Mouse (Mus musculus): ENCODE data around the gene Arhgap4. TPM values are rescaled to one million over a fixed set of nuclear protein-coding genes. Genes with fewer than 3 reads are reported as not detected.

Arhgap4 gene
- total RNA-seq, 2 experiments from 2014 or later: 4.1 to 5.0 TPM

DNA sequence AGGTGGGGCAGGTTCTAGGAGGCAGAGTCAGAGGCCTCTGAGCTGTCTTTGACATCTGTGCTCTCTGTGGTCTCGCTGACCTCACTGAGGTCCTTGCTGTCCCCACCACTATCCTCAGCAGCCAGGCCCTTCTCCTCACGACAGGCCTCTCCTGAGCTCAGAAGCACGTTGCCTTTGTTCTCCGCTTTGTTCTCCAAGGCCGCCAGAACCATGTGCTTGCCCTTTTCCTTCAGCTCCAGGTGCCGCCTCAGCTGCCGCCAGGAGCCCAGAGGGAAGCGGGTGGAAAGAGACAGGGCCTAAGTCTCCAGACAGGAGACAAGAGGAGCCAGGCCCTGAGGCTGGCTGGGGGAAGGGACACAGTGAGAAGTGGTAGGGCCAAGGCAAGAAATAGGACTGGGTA is 4.7 kb downstream of the Arhgap4 start:
- DNase-seq (ENCODE audit: low spot score in 2 of 2): no peak

DNA sequence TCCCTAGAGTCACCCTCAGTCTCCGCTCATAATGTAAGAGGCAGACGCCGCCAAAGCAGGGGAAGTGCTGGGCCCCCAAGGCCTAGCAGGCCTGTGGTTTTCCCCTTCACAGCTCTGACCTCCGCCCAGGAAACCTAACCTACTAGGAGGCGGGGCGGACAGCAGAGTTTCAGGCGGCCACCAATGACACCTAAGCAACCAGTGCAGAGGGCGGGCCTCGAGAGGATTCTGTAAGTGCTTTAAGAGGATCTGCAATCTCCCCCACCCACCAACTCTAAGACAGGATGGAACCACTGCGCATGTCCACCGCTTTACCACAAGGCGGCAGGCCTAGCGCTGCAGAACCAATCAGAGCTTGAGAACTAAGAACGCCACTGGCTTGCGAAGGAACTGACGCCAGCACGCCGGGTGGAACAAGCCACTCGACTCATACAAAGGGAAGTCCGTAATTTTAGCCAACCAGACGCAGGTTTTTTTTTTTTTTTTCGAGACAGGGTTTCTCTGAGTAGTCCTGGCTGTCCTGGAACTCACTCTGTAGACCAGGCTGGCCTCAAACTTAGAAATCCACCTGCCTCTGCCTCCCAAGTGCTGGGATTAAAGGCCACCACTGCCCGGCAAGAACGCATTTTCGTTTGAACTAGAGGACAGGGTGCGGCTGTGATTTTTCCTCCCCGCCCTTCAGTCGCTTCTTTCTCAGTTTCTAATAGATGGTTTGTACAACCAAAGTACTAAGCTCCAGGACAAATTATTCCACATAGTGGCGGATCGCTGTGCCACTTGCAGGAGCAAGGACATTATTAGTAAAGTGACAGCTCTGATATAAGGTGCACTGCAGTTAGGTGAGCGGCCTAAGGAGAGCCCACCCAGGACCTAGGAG is 6.6 kb downstream of the Arhgap4 start:
- peak; percentile 80 to 89 for DNase-seq (ENCODE audit: low spot score in 2 of 2)

DNA sequence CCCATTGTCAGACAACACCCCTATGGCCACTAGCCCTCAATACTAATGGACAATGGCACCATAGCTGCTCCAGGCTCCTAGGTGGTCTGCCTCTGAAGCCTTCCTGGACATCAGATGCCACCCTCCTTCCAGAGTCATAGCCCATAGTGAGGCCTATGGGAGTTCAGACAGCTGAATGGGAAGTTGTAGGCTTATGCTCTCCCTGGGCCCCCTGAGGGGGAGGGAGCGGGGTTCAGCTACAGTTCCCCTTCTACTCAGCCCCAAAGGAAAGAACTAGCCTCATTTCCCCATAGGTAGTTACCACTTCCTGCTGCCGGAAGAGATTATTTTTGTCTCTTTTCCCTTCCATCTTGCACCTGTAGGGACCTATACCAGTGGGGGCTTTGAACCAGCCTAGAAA is 10.1 kb downstream of the Arhgap4 start:
- no peak for DNase-seq (ENCODE audit: low spot score in 2 of 2)

DNA sequence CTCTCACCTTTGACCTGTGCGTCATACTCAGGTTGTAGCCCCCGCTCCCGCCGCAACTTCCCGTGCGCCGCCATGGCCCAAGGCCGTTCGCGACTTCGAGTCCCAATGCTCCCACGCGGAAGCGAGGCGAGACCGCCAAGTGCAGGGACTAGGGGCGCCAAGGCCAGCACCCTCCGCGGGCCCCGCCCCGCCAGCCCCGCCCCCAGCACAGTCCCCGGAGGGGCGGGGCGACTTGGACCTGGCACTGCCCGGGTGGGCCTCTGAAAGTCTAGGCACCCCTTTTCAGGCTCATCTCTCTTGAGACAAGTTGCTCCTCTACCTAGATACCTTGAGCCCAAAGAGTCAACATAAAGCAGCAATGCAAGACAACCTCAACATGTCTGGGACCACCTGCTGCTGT is 10.5 kb downstream of the Arhgap4 start:
- DNase-seq (ENCODE audit: low spot score in 2 of 2): no peak

DNA sequence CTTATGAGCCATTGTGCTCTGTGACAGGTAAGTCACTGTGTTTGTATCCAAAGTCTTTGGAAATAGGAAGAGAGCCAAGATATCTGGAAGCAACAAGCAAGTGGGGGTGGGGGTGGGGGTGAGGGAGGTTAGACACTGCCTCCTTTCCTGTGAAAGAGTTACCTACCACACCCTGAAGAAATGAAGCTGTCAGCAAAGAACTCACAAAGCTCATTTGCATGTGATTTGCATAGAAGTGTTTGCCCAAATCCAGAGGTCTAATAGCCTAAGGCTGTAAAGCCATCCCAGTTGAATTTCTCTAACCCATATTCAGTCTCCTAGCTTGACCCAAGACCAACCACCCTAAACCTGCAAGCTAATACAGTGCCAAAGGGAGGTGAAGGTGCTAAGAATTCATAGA is 11.2 kb downstream of the Arhgap4 start:
- DNase-seq (ENCODE audit: low spot score in 2 of 2): no peak

DNA sequence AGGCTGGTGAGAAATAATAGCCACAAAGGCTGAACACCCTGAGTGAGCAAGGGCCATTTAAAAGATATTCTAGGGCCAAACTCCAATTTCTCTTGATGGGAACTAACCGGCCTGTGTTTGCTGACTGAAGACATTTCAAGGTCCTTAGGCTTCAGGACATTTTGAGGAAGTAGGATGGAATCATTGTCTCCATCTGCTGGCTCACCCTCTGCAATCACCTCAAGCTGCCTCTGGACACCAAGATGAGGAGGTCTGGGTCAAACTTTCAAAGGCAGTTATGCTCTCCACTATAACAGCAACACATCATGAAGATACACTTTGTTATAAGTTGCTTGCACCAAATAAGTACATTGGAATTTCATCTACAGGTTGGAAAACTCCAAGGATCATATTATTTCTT is 11.6 kb downstream of the Arhgap4 start:
- no peak for DNase-seq (ENCODE audit: low spot score in 2 of 2)

DNA sequence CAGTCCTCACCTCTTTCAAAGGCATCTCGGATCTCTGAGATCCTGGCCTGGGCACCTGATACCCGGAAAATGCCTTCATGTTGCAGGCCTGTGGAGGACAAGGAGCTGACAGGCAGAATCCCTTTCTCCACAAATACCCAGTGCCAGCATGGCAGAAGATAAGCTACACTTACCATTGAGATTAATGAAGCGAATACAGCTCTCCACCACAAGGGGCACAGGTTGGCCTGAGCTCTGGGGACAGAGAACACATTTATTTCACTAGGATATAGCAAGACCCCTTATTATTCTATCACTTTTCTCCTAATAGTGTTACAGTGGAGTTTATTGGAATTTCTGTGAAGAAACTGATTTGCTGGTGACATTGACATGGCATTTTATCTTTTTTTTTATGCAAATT is 23.7 kb downstream of the Arhgap4 start:
- no peak for DNase-seq (ENCODE audit: low spot score in 2 of 2)

DNA sequence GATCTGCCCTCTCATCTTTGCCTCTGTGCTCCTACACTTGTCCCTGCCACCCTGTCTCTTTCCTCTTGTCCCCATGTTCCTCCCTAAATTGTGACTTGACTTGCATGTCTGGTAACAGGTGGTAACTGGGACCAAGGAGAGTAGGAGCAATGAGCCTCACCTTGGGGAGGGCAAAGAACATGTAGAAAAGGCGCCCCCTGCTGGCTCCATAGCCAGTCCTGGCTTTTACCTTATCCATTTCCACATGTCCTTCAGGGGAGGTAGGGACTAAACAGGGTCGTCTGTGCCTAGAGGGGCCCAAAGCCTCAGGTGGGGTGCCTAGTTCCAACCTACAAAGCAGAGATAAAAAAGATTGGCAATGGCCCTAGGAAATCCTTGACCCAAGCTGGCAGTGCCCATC is 26.0 kb downstream of the Arhgap4 start, which contains the start of gene L1cam:
TSS of gene L1cam (minus strand) at position 387 of the 400 bp plus-strand sequence.
- DNase-seq (ENCODE audit: low spot score in 2 of 2): no peak

DNA sequence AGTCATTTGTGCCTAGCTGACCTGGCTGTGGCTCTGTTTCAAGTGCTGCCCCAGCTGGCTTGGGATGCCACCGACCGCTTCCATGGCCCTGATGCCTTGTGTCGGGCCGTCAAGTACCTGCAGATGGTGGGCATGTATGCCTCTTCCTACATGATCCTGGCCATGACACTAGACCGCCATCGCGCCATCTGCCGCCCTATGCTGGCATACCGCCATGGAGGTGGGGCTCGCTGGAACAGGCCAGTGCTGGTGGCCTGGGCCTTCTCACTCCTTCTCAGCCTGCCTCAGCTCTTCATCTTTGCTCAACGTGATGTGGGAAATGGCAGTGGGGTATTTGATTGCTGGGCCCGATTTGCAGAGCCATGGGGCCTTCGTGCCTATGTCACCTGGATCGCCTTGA is 28.8 kb downstream of the Arhgap4 start:
- no peak for DNase-seq (ENCODE audit: low spot score in 2 of 2)

DNA sequence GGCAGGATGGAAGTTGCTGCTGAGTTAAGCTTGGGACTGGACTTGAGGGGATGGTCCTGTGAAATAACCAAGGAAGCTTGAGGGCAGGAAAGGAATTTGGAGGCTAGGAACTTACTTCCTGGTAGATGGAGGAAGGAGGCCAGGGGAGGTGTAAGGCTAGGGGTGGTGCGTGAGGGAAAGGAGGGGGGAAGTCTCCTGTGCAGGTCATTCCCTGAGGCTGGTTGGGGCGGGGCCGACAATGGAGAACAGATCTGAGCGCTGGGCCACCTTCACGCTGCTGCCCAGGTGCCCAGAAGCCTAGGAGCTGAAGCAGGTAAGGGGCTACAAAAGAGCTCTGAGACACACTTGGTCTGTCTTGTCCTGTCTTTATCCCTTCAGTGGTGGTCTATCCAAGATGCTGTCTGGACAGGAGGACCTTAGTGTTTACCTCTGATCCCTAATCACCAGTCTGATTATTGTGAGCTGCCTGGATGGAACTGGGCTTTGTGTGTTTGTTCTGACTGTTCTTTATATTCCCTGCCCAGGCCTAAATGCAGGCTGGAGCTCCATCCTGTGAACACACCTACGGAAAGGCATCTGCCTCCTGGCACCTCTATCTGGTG is 30.0 kb downstream of the Arhgap4 start, which contains the start of gene Avpr2:
TSS of gene Avpr2 (plus strand) at position 552 of the 602 bp plus-strand sequence.
- DNase-seq (ENCODE audit: low spot score in 2 of 2): no peak

DNA sequence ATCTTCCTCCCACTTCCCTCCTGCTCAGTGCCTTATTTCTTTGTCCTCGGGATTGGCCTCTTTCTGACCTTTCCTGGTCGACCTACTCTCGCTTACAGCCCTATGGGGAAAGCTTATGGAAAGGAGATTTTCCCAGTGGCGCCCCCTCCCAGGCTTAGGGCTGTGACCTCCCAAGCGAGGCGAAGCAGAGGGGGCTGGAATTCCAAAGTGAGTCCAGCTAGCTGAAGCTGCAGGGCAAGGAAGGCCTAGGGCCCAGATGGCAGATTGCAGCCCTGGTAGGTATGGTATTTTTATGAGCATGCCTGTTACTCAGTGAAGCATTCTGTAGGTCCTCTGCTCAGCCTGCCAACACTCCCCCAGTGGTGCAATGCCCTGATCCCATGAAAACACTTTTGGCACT is 40.2 kb downstream of the Arhgap4 start:
- no peak for DNase-seq (ENCODE audit: low spot score in 2 of 2)

DNA sequence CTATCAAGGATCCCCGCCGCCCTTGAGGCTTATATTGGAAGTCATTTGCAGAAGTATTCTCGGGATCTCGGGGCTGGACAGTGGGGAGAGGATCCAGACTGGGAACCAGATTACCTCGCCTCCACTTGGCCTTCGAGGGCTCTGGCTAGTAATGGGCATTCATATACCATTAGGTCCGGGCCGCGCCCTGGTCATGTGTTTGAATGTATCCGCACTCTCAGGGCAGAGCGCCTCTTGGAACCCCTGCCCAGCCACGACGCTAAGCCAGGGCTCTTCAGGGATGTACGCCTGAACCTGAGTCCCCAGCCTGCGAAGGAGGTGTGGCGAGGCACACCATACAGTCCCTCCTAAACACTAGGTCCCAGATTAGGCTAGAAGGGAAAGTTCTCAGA is 40.6 kb downstream of the Arhgap4 start:
- DNase-seq (ENCODE audit: low spot score in 2 of 2): no peak

DNA sequence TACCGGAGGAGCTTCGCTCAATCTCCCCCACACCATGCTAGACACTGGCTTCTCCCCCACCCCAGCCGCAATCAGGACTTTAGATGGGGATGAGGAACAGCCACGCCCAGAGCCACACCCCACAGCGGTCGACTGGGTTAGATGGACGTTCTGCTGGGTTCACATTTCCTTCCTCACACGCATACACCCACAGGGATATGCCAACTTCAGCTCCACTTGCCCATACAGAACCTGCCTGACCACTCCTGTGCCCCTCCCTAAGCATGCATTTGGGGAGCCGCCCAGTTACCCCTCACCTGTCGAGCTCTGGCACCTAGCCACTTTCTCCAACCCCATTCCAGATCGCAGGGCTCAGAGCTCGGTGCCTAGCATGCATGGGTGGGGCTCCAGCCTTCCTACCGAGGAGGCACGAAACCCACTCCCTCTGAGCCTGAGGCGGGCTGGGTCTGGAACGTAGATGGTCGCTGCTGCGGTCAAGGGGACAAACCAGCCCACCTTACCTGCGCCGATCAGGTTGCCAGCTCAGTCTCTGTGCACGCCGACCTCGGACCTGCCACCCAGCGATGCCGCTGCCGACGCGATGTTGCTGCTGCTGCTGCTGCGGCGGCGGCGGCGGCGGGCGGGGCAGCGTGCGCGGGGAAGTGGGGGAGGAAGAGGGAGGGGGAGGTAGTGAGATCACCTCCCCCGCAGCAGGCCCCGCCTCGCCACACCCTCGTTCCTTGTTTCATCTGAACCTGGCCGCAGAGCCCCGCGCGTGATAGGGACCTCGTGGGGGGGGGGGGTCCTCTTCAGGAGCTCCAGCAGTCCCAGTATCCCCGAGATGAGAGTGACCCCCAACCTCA is 41.3 kb downstream of the Arhgap4 start:
- no peak for DNase-seq (ENCODE audit: low spot score in 2 of 2)

DNA sequence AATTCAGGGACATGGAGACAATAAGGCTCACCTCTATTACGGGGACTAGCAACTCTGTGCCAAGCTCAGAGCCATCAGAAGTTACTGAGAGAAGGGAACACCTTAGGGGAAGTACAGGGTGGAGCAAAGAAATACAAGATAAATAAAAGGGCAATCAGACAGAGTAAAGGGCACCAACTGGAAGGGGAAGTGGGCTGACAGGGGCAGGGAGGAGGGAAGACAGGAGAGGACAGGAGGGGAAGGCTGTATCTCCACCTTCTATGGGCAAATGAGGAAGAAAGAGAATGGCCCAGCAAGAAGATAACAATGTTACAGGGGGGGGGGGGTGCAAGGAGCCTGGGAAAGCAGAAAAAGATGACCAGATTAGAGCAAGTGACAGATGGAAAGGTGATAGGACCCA is 44.7 kb downstream of the Arhgap4 start:
- DNase-seq (ENCODE audit: low spot score in 2 of 2): no peak

DNA sequence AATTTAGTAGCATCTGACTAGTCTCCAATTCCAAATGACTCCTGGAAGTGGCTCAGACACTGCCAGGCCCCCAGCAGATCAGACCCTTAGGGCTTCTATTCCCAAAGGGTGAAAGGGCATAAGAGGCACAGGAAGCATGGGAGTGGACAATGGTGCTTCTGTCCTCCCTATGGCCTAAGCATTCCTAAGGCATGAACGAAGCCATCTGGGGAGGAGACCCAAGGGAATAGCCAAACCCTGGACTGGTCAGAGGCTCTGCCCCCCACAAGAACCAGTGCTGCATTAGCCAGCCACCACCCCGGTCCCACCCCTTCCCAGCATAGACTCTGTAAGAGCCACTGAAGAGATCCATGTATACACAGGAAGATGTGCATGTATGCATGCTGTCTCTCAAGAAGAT is 45.8 kb downstream of the Arhgap4 start:
- DNase-seq (ENCODE audit: low spot score in 2 of 2): no peak

DNA sequence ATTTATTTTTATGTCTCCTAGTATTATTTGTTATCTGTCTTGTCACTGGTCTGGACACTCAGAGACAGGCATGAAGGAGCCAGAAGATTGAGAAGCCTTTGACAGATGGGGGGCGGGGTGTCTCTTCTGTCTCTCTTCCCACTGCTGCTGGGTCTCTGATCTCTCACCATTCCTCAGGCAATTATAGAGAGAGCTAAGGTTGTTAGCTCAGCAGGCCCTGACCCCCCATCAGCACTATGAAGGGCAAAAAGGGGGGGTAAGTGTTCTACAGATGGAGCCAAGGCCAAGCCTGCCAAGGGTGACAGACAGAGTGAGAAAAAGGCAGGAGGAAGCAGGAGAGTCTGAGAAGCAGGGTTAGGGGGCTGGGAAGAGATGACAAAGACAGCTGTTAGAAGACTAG is 49.7 kb downstream of the Arhgap4 start:
- no peak for DNase-seq (ENCODE audit: low spot score in 2 of 2)

DNA sequence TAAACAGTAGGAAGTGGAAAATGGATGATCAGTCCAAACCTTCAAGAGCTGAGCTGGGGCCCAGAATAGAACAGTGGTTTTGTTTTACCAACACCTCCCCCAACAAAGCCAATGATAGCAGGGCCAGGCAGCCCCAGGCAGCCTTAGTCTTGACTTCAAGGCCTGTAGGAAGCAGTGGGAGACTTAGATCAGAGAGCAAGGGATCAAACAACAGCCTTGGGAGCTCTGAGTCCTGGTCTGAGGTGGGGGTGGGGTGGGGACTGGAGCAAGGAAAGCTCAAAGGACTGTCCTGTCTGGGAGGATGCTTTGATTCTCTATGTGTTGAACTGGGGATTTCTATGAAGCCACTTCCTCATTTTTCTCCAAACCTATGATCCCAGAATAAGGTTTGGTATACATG is 50.2 kb downstream of the Arhgap4 start:
- no peak for DNase-seq (ENCODE audit: low spot score in 2 of 2)

DNA sequence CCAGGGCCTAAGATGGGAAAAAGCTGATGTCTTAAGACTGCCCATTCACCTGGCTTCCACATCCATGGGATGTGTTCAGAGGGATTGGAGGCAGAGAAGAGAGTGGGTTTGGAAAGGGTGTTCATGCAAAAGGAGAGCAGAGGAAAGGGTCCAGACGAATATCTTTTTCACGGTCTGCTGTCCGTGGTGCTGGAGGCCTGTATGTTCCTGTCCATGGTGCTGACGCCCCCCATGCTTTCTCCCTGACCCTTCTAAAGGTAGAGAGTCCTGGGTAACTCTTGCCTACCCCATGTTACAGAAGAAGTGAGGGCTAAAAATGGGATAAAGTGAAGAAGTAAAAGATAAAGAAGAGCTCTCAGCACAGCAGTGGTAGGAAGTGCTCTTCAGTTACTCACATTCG is 52.3 kb downstream of the Arhgap4 start:
- DNase-seq (ENCODE audit: low spot score in 2 of 2): no peak

DNA sequence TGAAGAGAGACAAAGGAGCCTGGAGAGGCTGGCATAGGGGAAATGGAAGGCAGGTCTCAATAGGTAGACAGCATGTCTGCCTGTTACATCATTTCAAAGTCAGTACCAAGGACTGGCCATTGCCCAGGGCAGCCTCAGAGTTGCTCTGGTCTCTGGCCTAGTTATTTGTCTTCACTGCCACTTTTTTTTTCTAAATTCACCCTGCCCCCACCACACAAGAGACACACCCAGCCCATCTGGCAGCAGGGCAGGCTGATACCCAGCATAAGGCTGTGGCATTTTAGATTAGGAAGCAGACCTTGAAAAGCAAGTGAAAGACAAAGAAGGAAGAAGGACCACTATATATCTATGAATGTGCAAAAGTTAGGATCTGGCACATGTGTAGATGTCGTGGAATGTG is 53.8 kb downstream of the Arhgap4 start:
- DNase-seq (ENCODE audit: low spot score in 2 of 2): no peak

DNA sequence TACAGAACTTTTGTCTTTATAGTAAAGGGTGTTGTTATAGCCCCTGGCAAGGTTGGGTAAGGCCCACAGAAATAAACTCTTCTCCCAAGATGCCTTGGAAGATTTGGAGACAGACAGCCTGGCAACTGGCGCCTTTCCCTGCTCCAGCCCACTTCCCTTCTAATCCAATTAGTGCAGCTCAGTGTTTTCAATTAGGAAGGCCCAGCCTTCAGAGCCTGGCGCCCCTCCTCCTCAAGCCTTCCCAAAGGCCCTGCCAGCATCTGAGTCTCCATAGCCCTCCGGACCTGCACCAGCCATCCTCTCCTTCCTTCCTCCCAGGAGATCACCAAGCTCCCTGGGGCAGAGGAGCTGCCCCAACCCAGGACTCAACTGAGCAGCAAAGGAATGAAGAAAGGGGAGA is 54.4 kb downstream of the Arhgap4 start:
- DNase-seq (ENCODE audit: low spot score in 2 of 2): peak in 1 of 2 experiments; percentile 12

DNA sequence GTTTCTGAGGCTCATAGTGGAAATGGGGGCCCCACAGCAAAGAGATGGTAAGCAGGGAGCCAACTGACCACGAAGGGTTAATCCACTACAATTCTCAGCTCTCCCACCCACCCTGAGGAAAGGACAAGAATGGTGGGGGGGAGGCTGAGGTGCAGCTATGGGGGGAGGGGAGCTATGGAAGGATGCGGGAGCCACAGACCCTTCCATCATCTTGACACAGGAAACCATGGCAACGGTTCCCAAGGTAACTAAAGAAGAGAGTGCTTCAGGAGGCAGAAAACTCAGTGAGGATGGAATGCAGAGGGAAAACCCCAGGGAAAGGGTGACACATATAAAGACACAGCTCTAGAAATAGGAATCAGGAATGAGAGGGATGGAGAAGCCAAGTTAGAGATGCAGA is 57.0 kb downstream of the Arhgap4 start:
- no peak for DNase-seq (ENCODE audit: low spot score in 2 of 2)

DNA sequence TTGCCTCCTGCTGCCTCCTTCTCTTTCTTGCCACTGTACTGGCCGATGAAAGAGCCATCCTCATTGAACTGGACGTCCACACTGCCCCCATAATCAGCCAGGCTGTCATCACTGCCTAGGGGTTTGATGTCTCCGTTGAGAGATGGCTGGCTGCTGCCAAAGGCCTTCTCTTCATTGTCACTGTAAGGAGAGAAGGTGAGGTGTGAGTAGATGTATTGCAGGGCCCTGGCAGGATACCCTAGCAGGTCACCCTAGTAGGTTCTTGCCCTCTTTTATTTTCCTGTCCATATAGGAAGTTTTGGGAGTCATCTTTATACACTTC is 66.6 kb downstream of the Arhgap4 start:
- DNase-seq (ENCODE audit: low spot score in 2 of 2): no peak
